Mouse (Mus musculus) ES-E14 (cell line): ENCODE data around the gene Adgrl3. TPM values are rescaled to one million over a fixed set of nuclear protein-coding genes. Genes with fewer than 3 reads are reported as not detected.
A peak's percentile ranks its signal among the peaks of the same experiment; 100 is the strongest.

Experiments
- DNase-seq: peaks from one replicate; pipeline ENCODE4 v3.0.0-alpha.2; 2013; ENCODE audit warnings: low read depth, low spot score
- H3K27ac ChIP-seq: 2 replicates; pipeline ENCODE4 v1.5.1; 2012; ENCODE audit warnings: low read depth, mild to moderate bottlenecking, low read length, moderate library complexity, mixed read lengths; ENCODE audit not compliant: poor library complexity, insufficient read depth, severe bottlenecking
- H3K36me3 ChIP-seq: 2 replicates; pipeline ENCODE4 v1.6.1; 2012; ENCODE audit warnings: mild to moderate bottlenecking, low read length, moderate library complexity, mixed read lengths; ENCODE audit not compliant: control insufficient read depth, poor library complexity, insufficient read depth, severe bottlenecking
- H3K4me1 ChIP-seq, 2 experiments: fragments of 150-350 bp in 1 of 2; sonication (generic) in 1 of 2; 2 replicates each; pipeline ENCODE4 v1.6.1; 2012; ENCODE audit warnings: low read length in 2 of 2, mild to moderate bottlenecking in 1 of 2, mixed read lengths in 1 of 2; ENCODE audit not compliant: control insufficient read depth in 2 of 2, insufficient read depth in 2 of 2, poor library complexity in 1 of 2
- H3K4me3 ChIP-seq, 2 experiments: fragments of 150-350 bp in 1 of 2; sonication (generic) in 1 of 2; 2 replicates each; pipeline ENCODE4 v1.5.1; 2012; ENCODE audit warnings: low read length in 2 of 2, low read depth in 1 of 2, mild to moderate bottlenecking in 1 of 2, mixed read lengths in 1 of 2; ENCODE audit not compliant: insufficient read depth in 1 of 2, poor library complexity in 1 of 2, severe bottlenecking in 1 of 2
- H3K9ac ChIP-seq: 2 replicates; pipeline ENCODE4 v1.6.1; 2012; ENCODE audit warnings: low read depth, mild to moderate bottlenecking, low read length, mixed read lengths; ENCODE audit not compliant: poor library complexity, insufficient read depth, severe bottlenecking
- H3K9me3 ChIP-seq: fragments of 150-350 bp; sonication (generic); 2 replicates; pipeline ENCODE4 v1.6.1; 2012; ENCODE audit warnings: low read depth, mild to moderate bottlenecking, low read length; ENCODE audit not compliant: control insufficient read depth, insufficient read depth
- CHD2 ChIP-seq: IDR thresholded peaks from 2 replicates; pipeline ENCODE4 v1.6.1; 2014; ENCODE audit warnings: mild to moderate bottlenecking, low read depth, low read length, inconsistent platforms
- HCFC1 ChIP-seq: IDR thresholded peaks from 2 replicates; pipeline ENCODE4 v1.6.1; 2012; ENCODE audit warnings: low read length, inconsistent platforms, borderline replicate concordance; ENCODE audit not compliant: insufficient read depth
- MAFK ChIP-seq: IDR thresholded peaks from 2 replicates; pipeline ENCODE4 v1.6.1; 2014; ENCODE audit warnings: mild to moderate bottlenecking, low read depth, low read length, inconsistent platforms; ENCODE audit not compliant: insufficient read depth
- ZC3H11A ChIP-seq: IDR thresholded peaks from 2 replicates; pipeline ENCODE4 v1.6.1; 2012; ENCODE audit warnings: low read depth, mild to moderate bottlenecking, inconsistent platforms, low read length, borderline replicate concordance
- ZNF384 ChIP-seq: IDR thresholded peaks from 2 replicates; pipeline ENCODE4 v1.6.1; 2012; ENCODE audit warnings: low read depth, low read length, inconsistent platforms
- in situ Hi-C, 2 experiments: fragments of 600-800 bp; cut with MboI; formaldehyde crosslinking; loops; one replicate each; pipeline ENCODE4 v1.15.1; 2025; ENCODE audit warnings: low sequenced_read_pairs in 2 of 2, inconsistent platforms in 1 of 2; ENCODE audit not compliant: unreplicated experiment in 2 of 2
- total RNA-seq: library from RNA; depleted of rRNA; stranded (reverse); fragments of 300-350 nt; gene quantifications from 2 replicates; pipeline ENCODE4 v1.2.3, GENCODE M21; 2012

Adgrl3 gene
- total RNA-seq, 1 experiment = 5.4 TPM

DNA sequence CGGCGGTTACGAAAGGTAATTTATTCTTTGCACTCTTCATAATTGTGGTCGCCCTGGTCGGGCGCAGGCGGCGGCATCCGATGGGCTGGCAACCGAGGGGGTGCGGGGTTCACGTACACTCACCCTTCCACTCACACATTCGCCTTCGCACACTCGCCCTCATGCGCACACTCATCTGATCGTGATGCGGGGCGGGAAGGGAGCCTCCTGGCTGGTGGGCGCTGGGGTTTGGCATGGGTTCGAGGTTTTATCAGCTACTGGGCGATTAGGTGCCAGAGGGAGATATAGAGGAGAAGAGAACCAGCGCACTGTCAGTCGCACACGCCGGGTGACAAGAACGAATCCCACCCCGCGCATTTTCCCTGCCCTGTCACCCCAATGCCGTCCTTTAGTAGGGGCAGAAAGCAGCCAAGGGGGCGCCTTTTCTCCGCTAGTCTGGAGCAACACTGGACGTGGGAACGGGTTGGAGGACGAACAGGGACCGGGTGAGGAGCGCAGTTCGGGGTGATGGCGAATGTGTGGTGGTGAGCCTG lies 1.5 kb downstream of the Adgrl3 start:
- in situ Hi-C loops = no loop called here
- Histone ChIP-seq H3K4me3 (peak overlapping the region; percentile 8 to 20; a peak in 1 of 4 replicates), H3K36me3 (no peaks in the 10 kb centered on the region), H3K27ac (no peak overlapping the region), H3K9ac (no peak overlapping the region), H3K9me3 (no peaks in the 10 kb centered on the region), H3K4me1 (peaks cover 0 to 2% of the 10 kb centered on the region in 2 experiments; a peak in 1 of 4 replicates)
- DNase-seq = no peak
- TF ChIP-seq ZC3H11A (no peak), CHD2 (no peak)

DNA sequence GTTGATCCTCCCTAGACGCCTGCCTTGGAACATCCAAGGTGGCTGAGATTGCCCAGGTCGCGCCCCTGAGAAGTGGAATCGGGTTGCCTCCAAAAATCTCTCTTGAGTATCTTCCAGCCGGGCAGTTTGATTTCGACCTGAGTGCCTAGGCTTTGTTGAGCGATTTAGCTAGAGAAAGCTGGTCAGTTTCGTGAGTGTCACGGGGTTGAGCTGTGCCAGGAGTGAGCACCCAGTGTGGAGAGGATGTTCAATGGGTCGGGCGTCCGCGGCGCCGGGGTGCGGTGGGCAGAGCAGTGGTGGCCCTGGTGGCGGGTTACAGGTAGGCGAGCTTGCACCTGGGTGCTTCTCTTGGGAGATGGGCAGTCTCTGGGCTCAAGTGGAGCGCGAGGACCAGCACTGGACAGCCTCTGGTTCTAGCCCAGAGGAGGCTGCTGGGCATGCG lies 1.9 kb downstream of the Adgrl3 start:
- Histone ChIP-seq H3K4me3 (peak overlapping the region; percentile 14 to 20; a peak in 3 of 4 replicates), H3K4me1 (peaks cover 0 to 2% of the 10 kb centered on the region in 2 experiments; a peak in 1 of 4 replicates), H3K36me3 (no peaks in the 10 kb centered on the region), H3K27ac (no peak overlapping the region), H3K9ac (no peak overlapping the region), H3K9me3 (no peaks in the 10 kb centered on the region)
- DNase-seq = no peak
- in situ Hi-C loops = no loop called here
- no peak for TF ChIP-seq HCFC1
- TF ChIP-seq ZC3H11A = no peak
- TF ChIP-seq CHD2 = no peak
- TF ChIP-seq ZNF384 = no peak
- TF ChIP-seq MAFK = no peak

DNA sequence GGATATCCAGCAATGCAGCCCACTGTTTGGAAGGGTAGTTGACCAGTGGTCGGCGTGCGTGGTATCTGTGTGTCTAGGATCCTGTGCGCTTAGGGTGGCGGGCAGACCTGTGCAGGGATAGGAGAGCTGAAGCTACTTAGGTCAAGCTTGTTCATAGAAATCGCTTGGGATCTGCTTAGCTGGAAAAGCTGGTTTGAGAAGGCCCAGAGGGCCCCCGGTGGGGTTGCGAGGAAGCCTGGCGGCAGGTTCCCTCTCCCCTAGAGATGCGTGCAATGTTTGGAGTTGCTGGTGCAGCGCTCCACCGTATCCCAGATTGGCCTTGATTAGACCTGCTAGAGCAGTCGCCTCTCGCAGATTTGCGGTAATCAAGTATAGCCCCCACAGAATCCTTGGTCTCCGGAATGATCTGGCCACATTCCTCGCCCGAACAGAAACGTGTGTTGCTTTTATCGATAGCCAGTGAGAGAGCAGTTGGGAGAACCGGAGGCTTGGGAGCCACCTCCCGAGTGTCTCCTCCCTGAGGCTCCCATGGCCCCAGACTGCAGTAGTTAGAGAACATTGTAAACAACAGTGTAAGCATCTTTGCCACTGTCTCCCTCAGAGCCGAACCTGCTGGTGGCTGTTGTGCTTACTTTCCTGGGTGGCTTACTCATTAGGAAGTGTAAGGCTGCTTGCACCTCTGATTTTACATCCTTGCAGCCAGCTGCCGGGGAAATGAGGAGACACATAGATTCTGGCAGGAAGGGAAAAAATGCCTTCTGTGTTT lies 2.6 kb downstream of the Adgrl3 start:
- DNase-seq = no peak
- H3K4me1 ChIP-seq = peaks cover 0 to 2% of the 10 kb centered on the region in 2 experiments; a peak in 1 of 4 replicates
- H3K36me3 ChIP-seq = no peaks in the 10 kb centered on the region
- in situ Hi-C loops = no loop called here
- no peak for TF ChIP-seq MAFK
- no peak for TF ChIP-seq ZNF384
- TF ChIP-seq CHD2 = no peak
- no peak for TF ChIP-seq HCFC1
- TF ChIP-seq ZC3H11A = no peak
- H3K9ac ChIP-seq = no peak overlapping the region
- H3K9me3 ChIP-seq = no peaks in the 10 kb centered on the region
- no peak overlapping the region for H3K27ac ChIP-seq
- peak overlapping the region; percentile 14 to 20; a peak in 2 of 4 replicates for H3K4me3 ChIP-seq

GRCm38 (mm10) chr5:81023923-81024715 lies 4.2 kb downstream of the Adgrl3 start:
- no peak for TF ChIP-seq HCFC1
- TF ChIP-seq MAFK = no peak
- H3K36me3 ChIP-seq = no peaks in the 10 kb centered on the region
- H3K27ac ChIP-seq = no peak overlapping the region
- no peak overlapping the region for H3K4me3 ChIP-seq
- DNase-seq = no peak
- no peak overlapping the region for H3K9ac ChIP-seq
- peaks cover 0 to 2% of the 10 kb centered on the region in 2 experiments; a peak in 1 of 4 replicates for H3K4me1 ChIP-seq
- in situ Hi-C loops = no loop called here
- no peaks in the 10 kb centered on the region for H3K9me3 ChIP-seq
